Comparison of ENCODE assay signal across 11 mouse cellular contexts in the genomic region with DNA sequence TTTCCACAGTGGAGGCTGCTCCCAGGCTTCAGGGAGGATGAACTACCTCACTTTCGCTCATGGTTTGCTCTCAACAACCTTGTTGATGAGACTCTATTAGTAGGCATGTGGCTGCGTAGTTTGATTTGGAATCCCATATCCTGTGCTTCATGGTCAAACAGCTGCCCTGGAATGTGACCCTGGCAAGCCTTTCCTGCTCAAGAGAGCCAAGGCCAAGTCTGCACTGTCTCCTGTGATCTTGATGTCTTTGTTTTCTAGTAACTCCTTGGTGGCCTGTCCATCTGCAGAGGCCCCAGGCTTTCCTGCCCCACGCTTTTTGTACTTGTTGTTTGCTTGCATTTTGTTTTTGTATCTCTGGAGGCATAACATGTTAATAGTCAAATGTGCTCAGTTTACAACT. TPM values are rescaled to one million over a fixed set of nuclear protein-coding genes. Genes with fewer than 3 reads are reported as not detected.
DNase-seq lines count a peak whose midpoint lies in the region; ATAC-seq lines count a peak whose summit lies in the region.
"Had no signal": no experiment of that assay in that cellular context is flagged by ENCODE, and none has a peak within 500 bp of the region (broad histone marks: within the 10 kb centered on the region; RNA-seq: fewer than 3 reads in every experiment).

No protein-coding gene starts in this region.

- H3K4me2 ChIP-seq in heart, embryonic 12.5 days, result no peak overlapping the region
- no peak overlapping the region for H3K4me2 ChIP-seq in lung, embryonic 16.5 days (ENCODE audit: low read depth, low read length)
- H3K4me2 ChIP-seq: hindbrain, embryonic 15.5 days; lung, embryonic 14.5 days had no signal

- DNase-seq in heart, adult 11 months, result peak; percentile 95
- DNase-seq in Muller cell, postnatal 12 days (ENCODE audit: inconsistent ontology term), result peak; percentile 55
- DNase-seq in gastrocnemius, postnatal 10 days, result peak; percentile 24
- no peak for DNase-seq in frontal cortex, postnatal 25 days (ENCODE audit: low spot score in 2 of 2)
- DNase-seq: forebrain, postnatal 0 days; lung, embryonic 14.5 days had no signal

- H3K27me3 ChIP-seq in heart, embryonic 12.5 days (replicated peaks), result no peaks in the 10 kb centered on the region
- H3K27me3 ChIP-seq in lung, embryonic 16.5 days (ENCODE audit: control insufficient read depth, insufficient read depth, low read depth, low read length), result no peaks in the 10 kb centered on the region
- H3K27me3 ChIP-seq: hindbrain, embryonic 15.5 days had no signal

- H3K36me3 ChIP-seq in heart, embryonic 12.5 days, result no peaks in the 10 kb centered on the region
- H3K36me3 ChIP-seq in lung, embryonic 16.5 days (ENCODE audit: control insufficient read depth, insufficient read depth, low read length), result no peaks in the 10 kb centered on the region
- H3K36me3 ChIP-seq: hindbrain, embryonic 15.5 days had no signal

- H3K4me1 ChIP-seq in heart, embryonic 12.5 days (replicated peaks), result no peaks in the 10 kb centered on the region
- no peaks in the 10 kb centered on the region for H3K4me1 ChIP-seq in lung, embryonic 16.5 days (replicated peaks; ENCODE audit: control insufficient read depth, insufficient read depth, low read length)
- H3K4me1 ChIP-seq: hindbrain, embryonic 15.5 days had no signal

- 68% methylated on average over 3 of the region's 3 CpGs for WGBS in heart, embryonic 12.5 days
- WGBS in lung, embryonic 16.5 days, result 69% methylated on average over 3 of the region's 3 CpGs

- no peak overlapping the region for H3K27ac ChIP-seq in heart, embryonic 12.5 days (ENCODE audit: poor library complexity, severe bottlenecking)
- H3K27ac ChIP-seq in lung, embryonic 16.5 days (ENCODE audit: low read length), result no peak overlapping the region
- H3K27ac ChIP-seq: hindbrain, embryonic 15.5 days had no signal

- ATAC-seq in heart, embryonic 12.5 days (ENCODE audit: insufficient number of reproducible peaks, low FRiP score), result no peak
- ATAC-seq in lung, embryonic 16.5 days (ENCODE audit: low read depth), result 0 out of 2 replicates have a peak, but pooled peaks have one; percentile 24
- ATAC-seq in cerebellum, adult (ENCODE audit: insufficient number of reproducible peaks, low FRiP score, low TSS enrichment), result no peak
- no peak for ATAC-seq in inflammation-experienced regulatory T-cells, adult 6 months
- ATAC-seq: forebrain, postnatal 0 days had no signal

- H3K9ac ChIP-seq in heart, embryonic 12.5 days, result no peak overlapping the region
- no peak overlapping the region for H3K9ac ChIP-seq in lung, embryonic 16.5 days (ENCODE audit: low read length)
- H3K9ac ChIP-seq: forebrain, postnatal 0 days; hindbrain, embryonic 15.5 days; lung, embryonic 14.5 days had no signal

- H3K4me3 ChIP-seq in heart, embryonic 12.5 days, result no peak overlapping the region
- H3K4me3 ChIP-seq in lung, embryonic 16.5 days (ENCODE audit: low read length), result no peak overlapping the region
- H3K4me3 ChIP-seq: hindbrain, embryonic 15.5 days had no signal

- no peaks in the 10 kb centered on the region for H3K9me3 ChIP-seq in heart, embryonic 12.5 days (replicated peaks)
- no peaks in the 10 kb centered on the region for H3K9me3 ChIP-seq in lung, embryonic 16.5 days (ENCODE audit: control insufficient read depth, low read length)
- H3K9me3 ChIP-seq: hindbrain, embryonic 15.5 days had no signal

RNA-seq across cellular contexts. Expression of a gene that starts 24.4 kb away (rescaled TPM):
- polyA plus RNA-seq in heart, embryonic 12.5 days (2016; fragmentation: Nextera tagmentation; extraction: Ambion mirVana), result 98.0 and 100 TPM in 2 replicates
- 10 to 100 TPM; 47.8 to 56.1 TPM for total RNA-seq in gastrocnemius, postnatal 10 days (2021)
- polyA plus RNA-seq in lung, embryonic 16.5 days (2015; fragmentation: Nextera tagmentation; extraction: Ambion mirVana), result 180 and 194 TPM in 2 replicates
- polyA plus RNA-seq in inflammation-experienced regulatory T-cells, adult 6 months (2017; shearing (Covaris generic)), result not detected

Comparison
In these comparisons a context has a peak if more than half of its experiments do, and no peak if none do; other contexts are left out.
1. DNase-seq: peak in heart, adult 11 months (single experiment), Muller cell, postnatal 12 days (single experiment) and gastrocnemius, postnatal 10 days (single experiment); none in frontal cortex, postnatal 25 days (0 of 2).
2. RNA of a gene that starts 24.4 kb away (polyA plus RNA-seq): 180 to 194 TPM in lung, embryonic 16.5 days and 98.0 to 100 TPM in heart, embryonic 12.5 days; not detected in inflammation-experienced regulatory T-cells, adult 6 months; every median in the first group is over 10 times any median in the second.